Mouse (Mus musculus) adrenal gland, postnatal 25 days (tissue): ENCODE data around the gene Eno3. TPM values are rescaled to one million over a fixed set of nuclear protein-coding genes. Genes with fewer than 3 reads are reported as not detected.

Experiments
- DNase-seq: peaks from one replicate; pipeline ENCODE4 v3.0.0; 2021; ENCODE audit warnings: mixed read lengths
- total RNA-seq: library from RNA; stranded (reverse); gene quantifications from 2 replicates; pipeline ENCODE4 v1.2.3, GENCODE M21; 2021

Eno3 gene
- total RNA-seq, 1 experiment from 2014 or later, result 17.9 TPM

DNA sequence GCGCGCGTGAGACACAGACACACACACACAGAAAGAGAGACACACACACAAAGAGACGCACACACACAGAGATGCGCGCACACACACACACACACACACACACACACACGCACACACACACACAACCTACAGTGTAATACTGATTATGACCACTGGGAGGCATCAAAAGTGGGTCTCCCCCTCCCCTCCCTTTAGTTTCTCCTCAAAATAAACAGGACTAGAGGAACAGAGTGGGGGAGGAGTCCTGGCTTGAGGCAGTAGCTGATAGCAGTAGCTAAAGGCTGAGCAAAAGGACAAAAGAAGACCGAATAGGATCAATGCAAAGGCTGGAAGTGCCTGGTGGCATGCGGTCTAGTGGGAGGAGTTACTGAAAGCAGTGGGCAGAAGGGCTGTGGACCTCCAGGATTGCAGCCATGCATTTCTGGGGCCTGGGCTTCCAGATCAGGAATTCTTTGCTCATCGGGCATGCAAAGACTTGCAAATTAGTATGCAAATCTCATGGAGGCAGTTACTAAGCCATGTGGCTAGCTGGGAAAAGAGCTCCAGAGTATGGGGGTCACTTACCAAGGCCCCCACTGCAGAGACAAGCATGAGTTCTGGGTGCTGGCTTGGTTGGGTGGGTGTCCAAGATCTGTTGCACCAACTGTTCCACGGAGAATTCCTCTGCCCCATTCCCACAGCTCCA is 25.0 kb downstream of the Eno3 start:
- DNase-seq, result no peak

GRCm38 (mm10) chr11:70683640-70684039 is 26.6 kb downstream of the Eno3 start:
- DNase-seq, result no peak

GRCm38 (mm10) chr11:70686901-70687566 is 30.0 kb downstream of the Eno3 start:
- no peak for DNase-seq

DNA sequence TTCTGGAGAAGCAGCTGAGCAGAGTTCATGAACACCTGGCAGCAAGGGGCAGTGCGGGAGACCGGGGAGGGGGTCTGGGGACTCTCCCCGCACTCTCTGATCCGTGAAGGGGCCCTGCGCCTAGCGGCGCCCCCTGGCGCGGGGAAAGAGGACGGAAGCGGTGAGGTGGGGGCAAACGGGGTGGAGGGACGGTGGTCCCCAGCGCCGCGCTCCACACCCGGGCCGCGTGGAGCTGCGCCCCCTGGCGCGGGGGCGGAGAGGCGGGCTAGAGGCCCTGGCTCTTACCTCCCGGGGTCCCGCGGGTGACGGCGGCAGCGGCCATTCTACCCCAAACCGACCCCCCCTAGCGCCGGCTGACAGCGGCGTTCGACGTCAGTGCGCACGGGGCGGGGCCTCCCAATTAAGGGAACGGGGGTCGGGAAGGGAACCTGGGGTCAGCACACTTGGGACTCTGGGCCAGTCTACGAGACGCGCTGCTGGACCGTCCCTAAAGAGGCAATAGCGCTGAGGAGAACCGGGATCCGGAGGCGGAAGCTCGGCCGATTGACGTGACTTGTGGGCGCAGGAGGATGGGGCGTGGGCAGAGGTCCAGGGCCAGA is 30.7 kb downstream of the Eno3 start, which contains the start of gene Camta2:
Camta2 (minus strand) TSS at position 505 of the 599 bp plus-strand sequence.
- DNase-seq, result peak; percentile 92

- no peak for DNase-seq
Measured at GRCm38 (mm10) chr11:70688372-70688771, 31.4 kb downstream of the Eno3 start.

GRCm38 (mm10) chr11:70689578-70689977 is 32.6 kb downstream of the Eno3 start:
- no peak for DNase-seq

GRCm38 (mm10) chr11:70693504-70693903 is 36.5 kb downstream of the Eno3 start:
- DNase-seq, result no peak

DNA sequence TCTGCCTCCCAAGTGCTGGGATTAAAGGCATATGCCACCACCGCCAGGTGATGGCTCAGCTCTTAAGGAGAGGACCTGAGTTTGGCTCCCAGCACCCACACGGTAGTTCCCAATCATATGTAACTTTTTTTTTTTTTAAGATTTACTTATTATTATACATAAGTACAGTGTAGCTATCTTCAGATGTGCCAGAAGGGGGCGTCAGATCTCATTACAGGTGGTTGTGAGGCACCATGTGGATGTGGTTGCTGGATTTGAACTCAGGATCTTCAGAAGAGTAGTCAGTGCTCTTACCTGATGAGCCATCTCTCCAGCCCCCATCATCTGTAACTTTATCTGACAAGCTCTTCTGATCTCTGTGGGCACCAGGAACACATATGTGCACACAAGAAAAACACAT is 40.4 kb downstream of the Eno3 start:
- DNase-seq, result no peak

GRCm38 (mm10) chr11:70699051-70699450 is 42.0 kb downstream of the Eno3 start:
- no peak for DNase-seq

GRCm38 (mm10) chr11:70699722-70700556 is 42.9 kb downstream of the Eno3 start, which contains the start of the genes Inca1 and Kif1c:
Inca1 (minus strand) TSS chr11:70700155.
Kif1c (plus strand) TSS chr11:70700548.
- peak; percentile 96 for DNase-seq

DNA sequence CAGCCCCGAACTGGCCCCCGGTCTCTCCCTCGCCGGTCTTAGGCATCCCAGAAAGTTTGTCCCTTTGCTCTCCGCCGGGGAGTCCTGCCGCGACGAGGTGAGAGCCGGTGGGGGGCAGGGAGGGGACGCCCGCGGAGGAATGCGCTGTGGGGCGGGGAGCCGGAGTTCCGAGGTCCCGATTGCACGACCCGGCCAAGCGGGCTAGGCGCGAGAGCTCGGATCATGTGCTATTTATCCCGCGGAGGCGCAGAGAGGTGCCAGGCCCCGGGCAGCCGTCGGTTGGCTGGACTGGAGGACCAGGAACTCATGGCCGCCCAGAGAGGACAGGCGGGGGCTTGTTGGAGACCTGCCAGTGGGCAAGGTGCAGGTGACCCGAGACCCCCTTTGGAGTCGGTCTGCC is 43.6 kb downstream of the Eno3 start:
- DNase-seq, result peak; percentile 77

GRCm38 (mm10) chr11:70701221-70701955 is 44.4 kb downstream of the Eno3 start:
- no peak for DNase-seq

- no peak for DNase-seq
Measured at GRCm38 (mm10) chr11:70701984-70702733, 45.2 kb downstream of the Eno3 start.

- peak; percentile 59 for DNase-seq
Measured at GRCm38 (mm10) chr11:70702781-70703180, 45.8 kb downstream of the Eno3 start.

DNA sequence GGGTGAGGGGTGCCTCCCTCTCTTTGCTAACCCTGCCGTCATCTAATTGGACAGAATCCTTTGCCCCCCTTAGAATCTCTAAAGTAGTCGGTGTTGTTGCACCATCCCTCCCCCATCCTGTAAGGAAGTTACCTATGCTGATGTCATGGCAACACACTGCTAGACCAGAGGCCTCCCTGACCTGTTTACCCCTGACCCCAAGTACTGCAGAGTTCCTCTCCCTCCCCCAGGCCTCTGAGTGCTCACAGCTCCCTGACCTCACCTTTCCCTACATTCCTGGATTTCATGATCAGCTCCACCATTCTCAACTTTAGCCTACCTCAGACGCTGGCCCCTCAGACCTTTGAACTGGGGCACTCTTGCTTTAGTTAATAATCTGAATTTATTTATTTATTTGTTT is 49.1 kb downstream of the Eno3 start:
- DNase-seq, result no peak

- DNase-seq, result no peak
Measured at GRCm38 (mm10) chr11:70711026-70711425, 54.0 kb downstream of the Eno3 start.
